Mouse (Mus musculus): ENCODE results near the gene Ntrk3. TPM values are rescaled to one million over a fixed set of nuclear protein-coding genes. Genes with fewer than 3 reads are reported as not detected.

Gene Ntrk3
- polyA plus RNA-seq, 1 experiment from 2014 or later, result 2.2 TPM

DNA sequence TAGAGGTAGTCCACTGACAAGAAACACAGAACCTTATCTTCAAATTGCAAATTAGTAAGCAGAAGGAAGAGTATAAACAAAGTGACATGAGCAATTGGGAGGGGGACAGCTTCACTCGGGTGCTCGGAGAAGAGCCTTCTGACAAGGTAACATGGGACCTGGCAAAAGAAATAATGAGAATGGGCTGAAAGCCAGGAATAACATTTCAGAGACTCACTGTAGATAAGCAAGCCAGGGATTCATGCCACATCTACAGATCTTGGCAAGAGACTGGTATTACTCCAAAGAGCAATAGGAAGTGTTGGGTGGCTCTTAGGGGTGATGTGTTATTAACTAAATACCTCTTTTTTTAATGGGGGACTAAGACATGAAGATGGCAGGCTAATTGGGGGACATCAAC lies 258.9 kb downstream of the Ntrk3 start:
- Histone ChIP-seq H3K4me2 (replicated peaks; ENCODE audit: low read depth) (no peak overlapping the region), H3K9me3 (ENCODE audit: control insufficient read depth, low read length) (no peaks in the 10 kb centered on the region), H3K36me3 (ENCODE audit: control insufficient read depth, insufficient read depth, low read length) (no peaks in the 10 kb centered on the region), H3K27me3 (ENCODE audit: control insufficient read depth, insufficient read depth, low read length) (no peaks in the 10 kb centered on the region), H3K4me1 (replicated peaks; ENCODE audit: control insufficient read depth, insufficient read depth) (no peaks in the 10 kb centered on the region), H3K27ac (replicated peaks) (no peak overlapping the region), H3K9ac (ENCODE audit: low read length) (no peak overlapping the region), H3K4me3 (ENCODE audit: low read depth, low read length) (no peak overlapping the region)
- ATAC-seq (ENCODE audit: low FRiP score, low TSS enrichment) (no peak), DNase-seq (ENCODE audit: low spot score) (no peak)
- 57% methylated on average over 2 of the region's 2 CpGs for WGBS
- no peak for TF ChIP-seq EP300 (optimal IDR thresholded peaks at IDR 0.05)
- TF ChIP-seq CTCF (IDR thresholded peaks at IDR 0.05; ENCODE audit: low read depth), result no peak

GRCm38 (mm10) chr7:78471755-78472154 lies 266.1 kb downstream of the Ntrk3 start:
- no peak overlapping the region for H3K9ac ChIP-seq (ENCODE audit: low read length)
- 81% methylated on average over 4 of the region's 4 CpGs for WGBS
- H3K36me3 ChIP-seq (ENCODE audit: control insufficient read depth, insufficient read depth, low read length), result no peaks in the 10 kb centered on the region
- no peak overlapping the region for H3K27ac ChIP-seq (replicated peaks)
- DNase-seq (ENCODE audit: low spot score) (no peak), ATAC-seq (ENCODE audit: low FRiP score, low TSS enrichment) (no peak)
- no peaks in the 10 kb centered on the region for H3K4me1 ChIP-seq (replicated peaks; ENCODE audit: control insufficient read depth, insufficient read depth)
- H3K9me3 ChIP-seq (ENCODE audit: control insufficient read depth, low read length), result no peaks in the 10 kb centered on the region
- no peak overlapping the region for H3K4me3 ChIP-seq (ENCODE audit: low read depth, low read length)
- TF ChIP-seq EP300 (optimal IDR thresholded peaks at IDR 0.05), result no peak
- TF ChIP-seq CTCF (IDR thresholded peaks at IDR 0.05; ENCODE audit: low read depth), result no peak
- no peaks in the 10 kb centered on the region for H3K27me3 ChIP-seq (ENCODE audit: control insufficient read depth, insufficient read depth, low read length)
- H3K4me2 ChIP-seq (replicated peaks; ENCODE audit: low read depth), result no peak overlapping the region

- DNase-seq (ENCODE audit: low spot score) (no peak), ATAC-seq (ENCODE audit: low FRiP score, low TSS enrichment) (no peak)
- Histone ChIP-seq H3K27me3 (ENCODE audit: control insufficient read depth, insufficient read depth, low read length) (no peaks in the 10 kb centered on the region), H3K4me3 (ENCODE audit: low read depth, low read length) (no peak overlapping the region), H3K4me1 (replicated peaks; ENCODE audit: control insufficient read depth, insufficient read depth) (no peaks in the 10 kb centered on the region), H3K9ac (ENCODE audit: low read length) (no peak overlapping the region), H3K36me3 (ENCODE audit: control insufficient read depth, insufficient read depth, low read length) (no peaks in the 10 kb centered on the region), H3K27ac (replicated peaks) (no peak overlapping the region), H3K9me3 (ENCODE audit: control insufficient read depth, low read length) (no peaks in the 10 kb centered on the region), H3K4me2 (replicated peaks; ENCODE audit: low read depth) (no peak overlapping the region)
- TF ChIP-seq EP300 (optimal IDR thresholded peaks at IDR 0.05) (no peak), CTCF (IDR thresholded peaks at IDR 0.05; ENCODE audit: low read depth) (no peak)
- 90% methylated on average over 1 of the region's 1 CpGs for WGBS
Observed at GRCm38 (mm10) chr7:78471270-78471669, 266.5 kb downstream of the Ntrk3 start.

- Histone ChIP-seq H3K9ac (ENCODE audit: low read length) (no peak overlapping the region), H3K4me3 (ENCODE audit: low read depth, low read length) (no peak overlapping the region), H3K36me3 (ENCODE audit: control insufficient read depth, insufficient read depth, low read length) (no peaks in the 10 kb centered on the region), H3K27me3 (ENCODE audit: control insufficient read depth, insufficient read depth, low read length) (no peaks in the 10 kb centered on the region), H3K9me3 (ENCODE audit: control insufficient read depth, low read length) (no peaks in the 10 kb centered on the region), H3K4me1 (replicated peaks; ENCODE audit: control insufficient read depth, insufficient read depth) (no peaks in the 10 kb centered on the region), H3K27ac (replicated peaks) (no peak overlapping the region), H3K4me2 (replicated peaks; ENCODE audit: low read depth) (no peak overlapping the region)
- ATAC-seq (ENCODE audit: low FRiP score, low TSS enrichment), result no peak
- no peak for TF ChIP-seq CTCF (IDR thresholded peaks at IDR 0.05; ENCODE audit: low read depth)
- TF ChIP-seq EP300 (optimal IDR thresholded peaks at IDR 0.05), result no peak
- 68% methylated on average over 5 of the region's 5 CpGs for WGBS
- no peak for DNase-seq (ENCODE audit: low spot score)
Observed at GRCm38 (mm10) chr7:78462605-78463004, 275.2 kb downstream of the Ntrk3 start.

DNA sequence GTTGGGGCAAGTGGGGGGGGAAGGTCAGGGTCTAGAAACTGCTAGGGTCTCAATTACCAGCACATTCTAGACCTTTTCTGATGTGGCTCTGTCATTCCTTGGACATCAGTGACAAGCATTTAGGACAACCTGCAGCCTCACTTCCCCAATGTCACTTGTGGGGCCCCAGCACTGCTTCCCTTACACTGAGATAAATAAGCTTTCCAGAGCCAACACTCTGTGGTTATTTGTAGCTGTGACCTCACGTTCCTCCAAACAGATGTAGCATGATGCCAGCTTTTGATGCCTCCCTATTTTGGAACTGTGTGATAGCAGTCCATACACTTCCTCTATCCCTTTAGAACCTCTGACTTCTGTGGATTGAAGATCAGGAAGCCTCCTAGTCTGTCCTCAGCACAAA lies 278.8 kb downstream of the Ntrk3 start:
- Histone ChIP-seq H3K27ac (replicated peaks) (no peak overlapping the region), H3K4me1 (replicated peaks; ENCODE audit: control insufficient read depth, insufficient read depth) (no peaks in the 10 kb centered on the region), H3K4me3 (ENCODE audit: low read depth, low read length) (no peak overlapping the region), H3K9me3 (ENCODE audit: control insufficient read depth, low read length) (no peaks in the 10 kb centered on the region), H3K27me3 (ENCODE audit: control insufficient read depth, insufficient read depth, low read length) (no peaks in the 10 kb centered on the region), H3K36me3 (ENCODE audit: control insufficient read depth, insufficient read depth, low read length) (no peaks in the 10 kb centered on the region), H3K9ac (ENCODE audit: low read length) (no peak overlapping the region), H3K4me2 (replicated peaks; ENCODE audit: low read depth) (no peak overlapping the region)
- 59% methylated on average over 1 of the region's 1 CpGs for WGBS
- no peak for DNase-seq (ENCODE audit: low spot score)
- TF ChIP-seq EP300 (optimal IDR thresholded peaks at IDR 0.05), result no peak
- TF ChIP-seq CTCF (IDR thresholded peaks at IDR 0.05; ENCODE audit: low read depth), result no peak
- no peak for ATAC-seq (ENCODE audit: low FRiP score, low TSS enrichment)

- WGBS, result 69% methylated on average over 2 of the region's 2 CpGs
- Histone ChIP-seq H3K27ac (replicated peaks) (no peak overlapping the region), H3K9me3 (ENCODE audit: control insufficient read depth, low read length) (no peaks in the 10 kb centered on the region), H3K9ac (ENCODE audit: low read length) (no peak overlapping the region), H3K27me3 (ENCODE audit: control insufficient read depth, insufficient read depth, low read length) (no peaks in the 10 kb centered on the region), H3K36me3 (ENCODE audit: control insufficient read depth, insufficient read depth, low read length) (no peaks in the 10 kb centered on the region), H3K4me2 (replicated peaks; ENCODE audit: low read depth) (no peak overlapping the region), H3K4me1 (replicated peaks; ENCODE audit: control insufficient read depth, insufficient read depth) (no peaks in the 10 kb centered on the region), H3K4me3 (ENCODE audit: low read depth, low read length) (no peak overlapping the region)
- ATAC-seq (ENCODE audit: low FRiP score, low TSS enrichment) (no peak), DNase-seq (ENCODE audit: low spot score) (no peak)
- TF ChIP-seq CTCF (IDR thresholded peaks at IDR 0.05; ENCODE audit: low read depth) (no peak), EP300 (optimal IDR thresholded peaks at IDR 0.05) (no peak)
Observed at GRCm38 (mm10) chr7:78451666-78452065, 286.1 kb downstream of the Ntrk3 start.
